Mouse (Mus musculus) spleen, postnatal 10 days (tissue): Measurements from ENCODE around the gene Nell2.
"Not testable (repeated sequence)": the region's sequence is repeated elsewhere in the genome, so short reads cannot be mapped to it uniquely, and the experiment has no call there.

Source experiments
- DNase-seq, 2 experiments: peaks; one replicate each; pipeline ENCODE4 v3.0.0; 2021 to 2022; ENCODE audit warnings: low spot score in 2 of 2

Gene Nell2

DNA sequence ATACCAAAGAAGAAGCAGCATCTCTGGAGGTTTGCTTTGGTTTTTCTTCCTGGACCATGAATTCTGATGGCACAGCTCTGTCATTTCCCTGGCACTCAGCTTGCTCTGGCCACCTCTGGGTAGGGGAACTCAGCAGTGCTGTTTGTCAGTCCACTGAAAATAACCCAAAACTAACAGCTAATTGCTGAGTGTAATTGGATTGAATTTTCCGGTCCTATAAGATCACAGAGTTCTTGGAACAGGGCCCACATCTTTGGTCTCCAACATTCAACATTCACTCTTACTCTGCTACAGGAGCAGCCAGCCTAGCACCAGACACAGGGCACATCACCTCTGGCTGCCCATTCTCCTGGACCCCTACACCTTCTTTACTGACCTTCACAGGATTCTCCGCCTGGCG is 287.2 kb downstream of the Nell2 start:
- DNase-seq = no peak

DNA sequence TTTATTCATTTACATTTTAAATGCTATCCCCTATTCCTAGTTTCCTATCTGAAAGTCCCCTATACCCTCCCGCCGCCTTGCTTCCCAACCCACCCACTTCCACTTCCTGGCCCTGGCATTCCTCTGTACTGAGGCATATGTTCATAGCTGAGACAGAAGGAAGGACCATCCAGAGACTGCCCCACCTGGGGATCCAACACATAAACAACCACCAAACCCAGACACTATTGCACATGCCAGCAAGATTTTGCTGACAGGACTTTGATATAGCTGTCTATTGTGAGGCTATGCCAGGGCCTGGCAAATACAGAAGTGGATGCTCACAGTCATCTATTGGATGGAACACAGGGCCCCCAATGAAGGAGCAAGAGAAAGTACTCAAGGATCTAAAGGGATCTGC is 291.3 kb downstream of the Nell2 start:
- not testable (repeated sequence) for DNase-seq

DNA sequence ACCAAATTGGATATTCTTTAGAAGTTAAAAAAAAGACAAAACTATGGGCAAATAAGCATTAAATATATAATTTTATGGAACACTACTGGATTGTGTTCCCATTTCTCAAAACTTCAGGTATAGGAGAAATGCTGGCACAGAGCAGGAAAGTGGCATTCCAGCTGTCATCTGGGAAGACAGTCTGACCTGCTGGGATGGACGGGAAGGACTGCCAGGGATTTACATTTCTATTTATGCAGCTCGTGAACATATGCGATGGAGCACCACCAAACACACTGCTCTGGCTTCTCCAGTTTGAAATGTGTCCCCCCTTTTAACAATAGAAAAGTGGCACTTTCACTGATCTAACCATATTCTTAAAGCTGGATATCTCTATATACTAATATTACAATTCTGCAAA is 291.9 kb downstream of the Nell2 start:
- DNase-seq = no peak

DNA sequence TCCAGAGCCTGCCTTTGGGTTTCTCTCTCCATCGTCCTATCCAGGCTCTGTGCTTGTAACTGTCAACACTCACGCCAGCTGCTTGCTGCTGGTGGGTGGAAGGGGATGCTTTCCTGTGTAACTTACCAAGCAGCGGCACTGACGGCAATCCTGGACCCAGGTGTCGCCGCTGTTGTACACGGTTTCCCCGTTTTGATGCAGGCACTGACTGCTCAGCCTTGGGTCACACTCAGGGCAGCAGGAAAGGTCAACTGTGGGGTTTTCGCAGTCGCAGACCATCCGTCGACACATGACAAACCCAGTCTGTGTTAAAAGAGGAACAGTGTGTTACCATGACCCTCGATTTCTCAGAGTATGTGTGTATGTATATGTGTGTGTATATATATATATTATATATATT is 297.2 kb downstream of the Nell2 start:
- no peak for DNase-seq

DNA sequence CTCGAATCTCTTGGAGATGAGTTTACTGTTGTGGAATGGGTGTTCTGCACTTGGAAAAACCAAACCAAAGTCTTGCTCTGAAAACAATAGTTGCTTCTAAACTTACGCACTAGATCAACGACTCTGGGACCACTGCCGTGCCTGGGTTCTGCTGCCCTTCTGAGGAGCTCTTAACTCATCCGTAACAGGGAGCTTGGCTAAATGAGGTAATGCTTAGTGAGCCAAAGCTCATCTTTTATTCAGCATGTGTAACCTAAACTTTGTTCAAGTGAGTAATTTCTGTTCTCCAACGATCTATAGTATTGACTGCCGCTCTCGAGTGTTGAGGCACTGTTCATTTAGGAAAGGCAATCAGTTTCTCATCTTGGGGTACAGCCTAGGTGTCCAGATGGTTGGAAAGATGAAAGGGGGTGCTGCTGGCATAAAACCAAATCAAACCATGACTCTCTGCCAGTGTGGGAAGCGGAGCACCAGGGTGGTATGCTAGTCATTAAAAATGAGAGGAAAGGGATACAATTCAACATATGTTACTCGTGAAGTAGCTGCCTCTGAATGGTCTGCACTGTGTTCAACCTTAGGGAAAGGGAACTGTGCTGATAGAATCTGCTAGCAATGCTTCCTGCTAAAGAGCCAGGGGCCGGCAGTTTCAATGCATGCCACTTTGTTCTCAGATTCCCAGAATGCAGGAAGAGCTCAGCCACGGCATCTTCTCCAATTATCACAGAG is 311.6 kb downstream of the Nell2 start:
- no peak for DNase-seq

DNA sequence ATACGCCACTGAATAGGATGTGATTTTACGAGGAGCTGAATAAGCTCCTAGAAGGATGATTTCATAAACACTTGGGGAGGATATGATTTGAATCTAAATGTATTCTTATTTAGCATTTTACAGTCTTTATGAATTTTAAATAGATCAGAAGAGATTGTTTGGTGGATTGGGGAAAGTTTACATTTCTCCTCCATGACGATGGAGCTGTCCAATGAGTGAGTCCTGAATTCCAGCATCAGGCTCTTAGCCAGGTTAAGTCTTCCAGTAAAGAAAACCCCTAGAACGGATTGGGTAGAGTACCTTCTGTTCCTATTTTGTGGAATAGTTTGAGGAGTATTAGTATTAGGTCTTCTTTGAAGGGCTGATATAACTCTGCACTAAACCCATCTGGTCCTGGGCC is 317.8 kb downstream of the Nell2 start:
- no peak for DNase-seq

DNA sequence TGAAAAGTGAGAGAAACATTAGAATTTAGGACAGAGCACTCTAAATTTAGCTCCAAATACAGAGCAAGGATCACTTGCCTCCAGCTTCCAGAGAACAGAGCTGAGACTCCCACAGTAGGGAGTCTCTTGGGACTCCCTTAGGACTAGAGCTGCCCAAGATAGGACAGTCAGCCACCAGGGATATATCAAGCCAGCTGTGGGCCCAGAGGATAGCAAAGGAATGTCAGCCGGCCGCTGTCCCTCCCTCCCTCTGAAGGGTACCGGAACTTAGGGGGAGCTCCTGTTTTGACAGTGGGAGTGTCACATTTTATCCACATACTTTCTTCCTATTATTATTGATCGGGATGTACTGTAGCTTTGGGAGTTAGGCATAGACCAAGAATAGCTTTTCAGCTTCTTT is 319.2 kb downstream of the Nell2 start:
- no peak for DNase-seq

DNA sequence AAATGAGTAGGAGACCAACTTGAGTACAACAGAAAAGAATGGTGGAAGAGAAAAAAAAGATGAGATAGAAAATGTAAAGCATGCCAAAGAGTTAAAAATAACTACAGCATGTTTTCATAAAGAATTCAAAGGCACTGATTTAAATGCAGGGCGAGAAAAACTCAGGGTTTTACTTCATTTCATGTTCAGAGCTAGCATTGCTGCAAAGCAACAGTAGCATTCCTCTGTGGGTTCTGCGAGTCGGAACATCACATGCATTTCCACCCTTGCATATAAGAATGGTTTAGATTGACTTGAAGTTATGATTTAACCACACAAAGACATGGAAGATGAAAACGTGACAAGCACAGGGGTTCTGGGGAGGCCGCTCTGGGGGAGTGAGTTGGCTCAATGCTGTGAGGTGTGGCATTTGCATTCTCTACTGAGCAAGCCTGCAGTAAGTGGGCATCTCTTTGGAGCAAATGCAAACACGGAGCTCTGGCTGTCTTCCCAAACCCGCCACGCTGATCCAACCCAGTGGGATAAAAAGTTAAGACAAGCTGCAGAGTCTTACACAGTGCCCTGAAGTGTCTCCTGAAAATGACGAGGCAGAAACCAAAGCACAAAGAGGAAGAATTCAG is 334.6 kb downstream of the Nell2 start:
- no peak for DNase-seq

DNA sequence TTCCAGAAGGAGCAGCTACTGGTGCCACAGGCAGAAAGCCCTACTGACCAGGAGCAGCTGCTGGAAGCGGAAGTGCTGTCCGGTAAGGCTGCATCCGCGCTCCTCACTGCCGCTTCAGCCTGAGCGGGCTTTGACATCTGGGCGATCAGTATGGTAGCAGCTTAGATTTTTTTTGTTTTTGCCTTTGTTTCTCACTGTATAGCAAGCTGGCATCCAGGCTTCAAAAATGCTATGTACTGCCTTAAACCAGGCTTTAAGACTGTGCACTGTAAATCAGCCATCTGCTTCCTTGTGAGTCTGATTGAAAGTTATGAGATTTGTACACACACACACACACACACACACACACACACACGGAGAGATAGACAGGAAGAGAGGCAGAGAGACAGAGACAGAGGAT is 335.4 kb downstream of the Nell2 start:
- DNase-seq = no peak

DNA sequence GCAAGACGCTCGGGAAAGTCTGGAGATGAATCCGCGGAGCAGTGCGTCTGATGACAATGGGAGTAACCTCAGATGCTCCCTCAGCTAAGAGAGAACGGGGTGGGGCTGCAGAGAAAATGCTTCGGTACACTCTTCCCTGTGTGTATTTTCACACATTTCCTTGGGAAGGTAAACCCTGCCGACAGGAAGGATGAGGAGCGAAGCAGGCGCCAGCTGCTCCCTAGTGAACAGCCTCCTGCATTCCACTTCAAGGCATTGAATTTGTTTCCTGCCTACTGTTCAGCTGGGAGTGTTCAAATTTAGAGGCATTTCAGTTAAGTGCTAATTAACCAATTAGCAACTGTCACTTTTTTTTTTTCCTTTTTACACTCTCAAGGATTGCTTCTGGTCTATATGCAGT is 342.1 kb downstream of the Nell2 start:
- no peak for DNase-seq

DNA sequence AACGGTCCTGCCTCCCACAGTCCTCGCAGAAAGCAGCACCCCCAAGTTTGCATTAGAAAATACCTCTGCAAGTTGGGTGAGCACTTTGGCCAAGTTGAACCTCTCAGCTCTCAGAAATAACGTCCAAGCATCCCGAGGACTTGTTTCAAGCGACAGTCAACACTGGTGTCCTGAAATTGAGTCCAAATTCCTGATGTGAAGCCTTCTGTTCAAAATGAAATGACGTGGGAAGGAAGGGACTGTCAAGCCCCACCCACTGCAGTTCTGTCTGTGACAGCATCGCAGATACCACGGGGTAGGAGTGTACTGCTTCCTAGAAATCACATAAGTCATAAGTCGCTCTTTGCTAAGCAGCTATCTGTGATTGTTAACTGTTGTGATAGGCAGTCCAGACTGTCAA is 342.9 kb downstream of the Nell2 start:
- no peak for DNase-seq

DNA sequence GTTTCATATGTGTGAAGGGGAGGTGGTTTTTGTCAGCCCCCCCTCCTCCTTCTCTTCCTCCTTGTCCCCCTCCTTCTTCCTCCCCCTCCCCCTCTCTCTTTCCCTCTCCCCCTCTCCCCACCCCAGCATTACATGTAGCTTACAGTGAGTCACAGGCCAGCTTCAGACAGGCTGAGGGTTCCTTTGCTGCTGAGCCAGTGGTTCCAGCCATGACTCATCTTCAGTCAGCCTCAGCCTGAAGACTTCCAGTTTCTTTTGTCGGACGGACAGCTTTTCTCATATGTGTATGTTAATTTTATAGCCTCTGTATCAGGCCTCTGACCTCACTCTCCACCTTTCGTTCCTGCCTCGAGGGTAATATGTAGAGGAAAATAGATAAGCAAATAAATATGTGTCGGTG is 344.9 kb downstream of the Nell2 start:
- DNase-seq = no peak

DNA sequence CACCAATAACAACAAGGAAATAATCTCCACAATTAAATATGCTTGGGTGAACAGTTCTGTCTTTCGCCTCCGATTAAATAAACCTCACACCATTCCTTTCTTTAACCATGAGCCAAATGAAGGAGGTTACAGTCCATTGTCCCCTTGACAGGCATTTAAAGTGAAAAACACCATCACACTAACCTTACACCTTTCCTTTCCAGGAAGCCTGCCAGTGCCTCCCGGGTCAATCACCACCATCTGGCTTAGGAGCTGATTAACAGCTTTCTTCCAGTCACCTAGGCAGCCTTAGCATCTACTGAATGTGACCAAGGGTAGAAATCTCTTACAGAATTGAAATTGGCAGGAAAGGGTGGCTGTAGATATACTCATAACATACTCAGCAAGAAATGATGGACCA is 371.5 kb downstream of the Nell2 start:
- no peak for DNase-seq

DNA sequence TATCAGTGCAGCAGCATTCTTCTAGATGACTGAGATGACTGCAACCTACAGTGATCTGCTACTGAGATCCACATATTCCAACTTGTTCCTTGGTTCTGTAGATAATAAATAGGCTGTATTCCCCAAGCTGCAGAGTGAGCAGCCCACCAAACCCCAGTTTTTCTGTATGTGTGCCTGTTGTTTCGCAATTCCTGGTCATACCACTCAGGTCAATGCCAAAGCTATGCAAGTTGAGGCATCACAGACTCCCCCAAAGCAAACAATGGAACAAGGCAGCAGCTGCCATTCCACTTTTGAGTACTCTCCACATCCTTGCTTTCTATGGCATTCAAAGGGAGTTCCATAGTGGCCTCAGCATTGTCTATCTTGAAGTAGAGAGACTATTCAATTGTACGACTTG is 383.2 kb downstream of the Nell2 start:
- DNase-seq = no peak

DNA sequence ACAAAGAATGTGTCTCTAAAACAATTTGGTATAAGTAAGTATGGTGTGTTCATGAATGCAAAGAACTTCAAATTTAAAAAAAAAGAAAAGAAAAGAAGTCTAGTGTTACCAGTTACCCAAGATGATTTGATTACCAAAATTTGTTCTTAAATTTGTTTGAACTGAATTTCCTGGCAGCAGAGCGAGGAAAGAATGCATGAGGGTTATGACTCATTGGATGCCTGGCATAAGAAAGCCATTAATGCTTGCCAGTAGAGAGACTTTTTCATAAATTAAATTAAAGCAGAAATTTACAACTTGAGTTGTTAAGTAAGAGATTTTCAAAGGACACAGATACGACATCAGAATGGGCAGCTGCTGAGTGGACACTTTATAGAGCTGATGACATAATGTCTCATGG is 384.2 kb downstream of the Nell2 start:
- no peak for DNase-seq

DNA sequence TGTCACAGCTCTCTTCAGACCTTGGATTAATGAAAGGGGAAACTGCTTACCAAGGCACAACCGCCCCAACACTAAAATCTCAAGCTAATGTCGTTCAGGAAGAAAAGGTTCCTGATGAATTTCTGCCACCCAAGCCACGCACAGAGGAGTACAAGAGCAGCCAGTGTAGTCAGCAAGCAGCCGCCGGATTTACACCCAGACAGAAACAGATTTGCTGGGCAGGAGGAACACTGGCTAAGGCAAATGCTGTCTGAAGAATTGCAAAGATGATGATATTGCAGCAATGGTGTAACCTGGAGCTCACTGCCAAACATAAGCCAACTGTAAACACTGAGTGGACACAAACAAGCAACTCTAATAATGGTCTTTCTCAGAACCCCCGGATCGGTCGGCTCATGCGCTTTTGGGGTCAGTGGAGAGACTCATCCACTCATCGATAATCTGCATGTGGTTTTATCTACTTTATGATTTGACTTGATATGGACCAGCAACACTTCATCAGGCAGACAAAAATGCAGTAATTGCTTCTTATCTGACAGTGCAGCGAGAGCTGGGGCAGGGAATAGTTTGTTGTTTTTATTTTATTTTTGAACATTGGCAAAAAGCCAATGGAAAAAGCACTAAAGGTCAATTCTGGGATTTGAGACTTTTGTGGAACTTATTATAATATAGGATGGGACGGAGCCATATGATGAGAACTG is 389.5 kb downstream of the Nell2 start:
- no peak for DNase-seq

DNA sequence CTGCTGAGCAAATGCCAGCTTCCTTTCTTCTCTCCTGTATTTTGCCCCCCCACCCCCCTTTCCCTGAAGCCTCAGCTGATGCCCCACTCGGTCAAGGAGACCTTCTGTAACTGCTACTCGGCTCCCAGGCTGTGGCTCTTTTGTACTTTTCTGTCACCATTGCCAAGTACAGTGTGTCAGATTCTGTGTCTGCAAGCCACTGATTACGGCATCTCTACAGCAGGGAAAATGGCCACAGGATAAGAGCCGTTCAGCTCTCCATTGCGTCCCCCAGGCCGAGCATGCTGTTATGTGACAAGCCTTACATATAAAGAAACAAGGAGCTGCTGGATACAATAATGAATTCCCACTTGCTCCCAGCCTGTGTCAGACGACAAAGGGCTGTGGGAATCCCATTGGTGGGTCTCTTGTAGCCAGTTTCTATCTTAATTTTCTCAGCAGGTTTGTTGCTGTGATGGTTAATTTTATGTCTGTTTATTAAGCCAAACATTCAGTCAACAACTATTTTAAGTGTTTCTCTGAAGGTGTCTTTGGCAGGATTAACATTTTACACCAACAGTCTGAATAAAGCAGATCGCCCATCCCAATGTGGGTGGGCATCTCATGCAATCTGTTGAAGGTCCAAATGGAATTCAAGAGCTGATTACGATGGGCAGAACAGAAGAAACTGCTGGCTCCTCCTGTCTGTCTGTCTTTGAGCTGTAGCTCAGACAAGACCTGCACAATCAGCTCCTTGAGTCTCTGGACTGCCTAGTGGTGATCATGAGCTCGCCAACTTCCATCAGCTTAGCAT is 391.1 kb downstream of the Nell2 start:
- DNase-seq = no peak

DNA sequence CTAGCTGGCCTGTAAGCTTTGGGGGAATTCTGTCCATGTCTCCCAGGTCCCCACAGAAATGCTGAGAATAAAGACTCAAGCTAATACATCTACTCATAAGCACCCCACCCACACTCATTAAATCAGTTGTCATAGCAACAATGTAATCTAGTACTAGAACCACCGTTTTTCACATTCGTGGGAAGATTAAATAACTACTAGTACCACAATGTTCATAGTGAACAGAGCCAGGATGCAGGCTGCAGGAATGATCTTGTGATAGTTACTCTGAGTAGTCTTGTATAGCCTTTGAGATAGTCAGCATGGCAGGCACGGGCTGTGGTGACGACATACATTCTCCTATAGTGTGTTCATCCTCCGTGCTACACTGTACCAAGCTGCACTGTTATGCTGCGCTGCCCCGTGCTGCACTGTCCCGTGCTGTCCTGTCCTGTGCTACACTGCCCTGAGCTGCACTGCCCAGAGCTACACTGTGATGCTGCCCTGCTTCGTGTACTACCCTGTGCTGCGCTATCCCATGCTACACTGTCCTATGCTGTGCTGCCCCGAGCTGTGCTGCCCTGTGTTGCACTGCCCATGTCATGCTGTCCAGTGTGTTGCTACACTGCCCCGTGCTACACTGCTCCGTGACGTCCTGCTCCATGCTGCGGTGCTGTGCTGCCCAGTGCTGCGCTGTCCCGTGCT is 392.3 kb downstream of the Nell2 start:
- no peak for DNase-seq

DNA sequence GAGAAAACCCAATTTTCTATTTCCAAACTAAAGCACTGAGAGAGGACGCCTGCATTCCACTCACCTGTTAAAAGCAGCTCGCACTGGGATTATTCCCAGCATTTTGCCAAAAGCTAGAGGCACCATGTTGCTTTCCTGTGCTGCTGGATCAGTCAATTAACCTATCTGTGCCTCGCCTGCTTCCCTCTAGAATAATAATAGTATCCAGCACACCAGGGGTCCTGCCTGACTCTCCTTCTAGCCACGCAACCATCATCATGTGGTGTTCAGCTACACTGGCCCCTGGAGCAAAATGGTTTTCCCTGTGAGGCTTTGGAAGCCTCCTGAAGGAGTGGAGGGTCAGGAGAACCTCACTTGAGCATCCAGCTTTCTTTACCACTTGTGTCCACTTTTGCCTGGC is 397.0 kb downstream of the Nell2 start:
- DNase-seq = no peak

DNA sequence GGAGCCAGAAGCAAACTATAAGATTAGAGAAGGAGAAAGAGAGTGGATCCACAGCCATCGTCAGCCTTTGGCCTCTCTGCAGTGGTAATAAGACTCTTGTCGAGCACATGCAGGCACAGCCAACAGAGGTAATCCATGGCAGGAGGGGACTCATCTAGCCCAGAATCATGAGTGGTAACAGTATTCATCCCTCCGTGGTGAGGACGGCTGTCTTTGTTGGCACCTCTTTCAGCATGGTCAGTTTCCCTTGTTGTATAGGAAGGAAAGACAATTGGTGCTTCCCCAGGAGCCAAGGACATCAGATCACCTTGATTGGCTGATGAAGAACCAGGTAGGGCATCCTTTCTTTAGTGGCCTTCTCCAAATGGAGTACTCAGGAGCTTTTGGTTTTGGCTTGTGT is 419.7 kb downstream of the Nell2 start:
- DNase-seq = no peak

DNA sequence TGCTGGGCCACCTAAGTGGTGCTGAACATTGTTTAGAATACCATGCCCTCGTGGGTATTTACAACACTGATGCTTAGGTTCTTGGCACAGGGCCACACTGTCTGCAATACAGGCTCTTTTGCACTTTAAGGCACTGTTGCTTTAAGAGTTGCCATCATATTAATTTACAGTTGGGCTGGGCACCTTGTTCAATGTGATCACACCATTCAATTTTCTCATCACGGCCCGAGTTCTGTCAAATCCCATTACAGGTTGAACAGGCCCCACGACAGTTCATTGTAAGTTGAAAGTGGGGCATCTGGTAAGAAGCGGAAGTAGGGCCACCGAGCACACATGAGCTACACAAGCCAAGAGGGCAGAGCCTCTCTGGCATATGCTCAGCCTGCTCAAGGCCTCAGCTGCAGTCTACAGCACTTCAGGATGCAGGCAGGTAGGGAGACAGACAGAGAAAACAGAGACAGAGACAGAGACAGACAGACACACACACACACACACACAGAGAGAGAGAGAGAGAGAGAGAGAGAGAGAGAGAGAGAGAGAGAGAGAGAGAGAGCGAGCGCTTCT is 421.0 kb downstream of the Nell2 start:
- no peak for DNase-seq

DNA sequence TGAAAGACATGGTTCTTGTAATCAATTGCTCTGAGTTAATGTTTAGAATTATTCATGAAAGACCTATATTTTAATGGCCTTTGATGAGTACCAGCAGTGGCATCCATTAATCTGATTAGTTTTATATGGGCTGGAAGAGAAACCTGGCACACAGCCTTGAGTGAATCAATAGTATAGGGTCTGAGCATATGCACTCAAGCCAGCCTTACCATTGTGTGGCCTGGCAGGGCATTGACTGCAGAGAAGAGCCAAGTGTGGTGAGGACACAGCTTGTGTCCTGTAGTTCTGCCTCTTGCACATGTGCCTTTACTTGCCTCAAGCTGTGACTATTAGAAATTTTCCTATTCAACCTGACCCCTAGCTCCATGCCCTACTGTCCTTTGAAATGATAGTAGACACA is 426.8 kb downstream of the Nell2 start:
- DNase-seq = no peak
